Mouse (Mus musculus) liver (tissue): Measurements from ENCODE around the gene Timm17b.
"Not testable (repeated sequence)": the region's sequence is repeated elsewhere in the genome, so short reads cannot be mapped to it uniquely, and the experiment has no call there.

Experiments used
- DNase-seq: peaks from one replicate; pipeline ENCODE4 v3.0.0-alpha.2; 2020; ENCODE audit warnings: mixed read lengths

Gene Timm17b

DNA sequence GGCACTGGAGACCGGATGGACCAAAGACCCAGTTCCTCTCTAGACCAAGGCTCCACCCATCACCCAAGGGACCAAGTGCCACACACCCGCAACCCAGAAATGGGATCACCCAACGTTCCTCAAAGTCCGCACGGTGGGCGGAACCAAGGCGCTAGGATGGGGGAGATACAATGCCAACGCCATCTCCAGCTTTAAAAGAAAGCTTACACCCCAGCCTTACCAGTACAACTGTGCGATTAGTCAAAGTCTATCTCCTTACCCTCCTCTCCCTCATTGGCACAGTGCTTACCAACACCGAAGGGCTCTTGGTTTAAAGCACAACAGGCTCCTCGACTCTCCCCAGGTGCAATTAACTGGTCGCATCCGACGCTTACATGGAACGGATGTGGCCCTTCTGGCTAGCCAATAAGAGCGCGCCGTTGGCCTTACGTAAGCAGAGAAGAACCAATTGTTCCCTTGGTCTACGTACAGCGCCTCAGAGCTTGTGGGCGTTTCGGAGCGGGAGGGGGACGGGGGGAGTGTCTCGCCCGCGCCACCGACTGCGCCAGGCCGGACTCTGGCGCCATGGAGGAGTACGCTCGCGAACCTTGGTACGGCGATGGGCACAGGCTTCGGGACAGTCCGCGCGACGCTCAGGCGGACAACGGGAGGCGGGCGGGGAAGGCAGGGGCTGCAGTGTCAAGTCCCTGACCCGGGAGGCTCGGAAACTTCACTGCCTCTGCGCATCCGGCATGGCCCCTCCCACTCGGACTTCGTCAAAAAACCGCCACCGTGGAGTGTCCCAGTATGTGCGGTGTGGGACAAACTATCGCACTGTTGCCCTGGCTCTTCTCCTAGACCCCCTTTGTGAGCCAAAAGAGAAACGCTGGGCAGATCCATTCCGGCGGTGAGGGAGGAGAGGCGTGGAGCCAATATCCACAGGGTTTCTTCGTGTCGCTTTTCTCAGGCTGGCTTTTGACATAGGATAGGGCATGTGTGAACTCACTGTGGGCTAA is at the start of gene Timm17b, which contains the start of gene Pqbp1:
Timm17b (plus strand) TSS at position 478 of the 995 bp plus-strand sequence.
Pqbp1 (minus strand) TSS at position 390 of the 995 bp plus-strand sequence.
- peak; percentile 90 for DNase-seq

DNA sequence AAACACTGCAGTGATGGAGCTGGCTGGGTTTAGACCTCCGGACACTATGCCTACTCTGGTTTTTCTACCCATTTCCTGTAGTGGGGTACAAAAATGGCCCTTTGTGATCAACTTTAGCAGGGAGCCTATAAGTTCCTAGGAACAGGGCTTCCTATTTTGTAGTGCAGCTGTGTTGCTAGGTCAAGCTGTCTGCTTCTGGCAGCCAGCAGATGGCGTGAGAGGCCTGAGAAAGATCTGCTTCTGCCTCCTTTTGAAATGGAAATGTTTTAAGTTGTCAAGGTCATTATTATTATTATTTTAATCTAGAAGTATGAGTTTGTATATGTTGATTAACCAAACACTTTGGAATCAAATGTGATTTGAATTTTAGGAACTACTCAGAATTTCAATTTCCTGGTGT is 44.6 kb upstream of the Timm17b start:
- DNase-seq, result peak; percentile 42

DNA sequence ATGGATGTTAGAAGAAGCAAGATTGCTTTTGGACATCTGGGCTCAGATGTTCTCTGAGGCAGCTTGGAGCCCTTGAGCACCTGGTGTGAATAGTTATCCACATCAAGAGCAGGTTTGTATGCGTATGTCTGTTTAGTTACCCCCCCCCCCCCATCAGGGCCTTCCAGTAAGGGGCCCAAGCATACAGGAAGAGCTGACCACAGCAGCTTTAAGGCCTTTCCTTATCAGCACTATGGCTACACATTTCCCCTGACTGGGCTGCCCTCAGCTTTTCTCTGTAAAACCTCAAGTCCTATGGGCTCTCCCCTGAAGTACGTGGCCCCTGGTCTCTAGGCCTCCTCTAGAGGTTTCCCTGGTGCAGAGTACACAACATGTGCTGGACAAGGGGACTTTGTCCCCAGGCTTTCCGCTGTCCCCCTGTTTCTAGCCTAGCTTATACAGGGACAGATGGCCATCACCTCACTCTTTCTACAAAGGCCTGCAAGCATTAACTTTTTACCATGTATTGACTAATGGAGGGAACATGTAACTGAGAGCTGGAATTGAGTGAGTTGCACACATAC is 39.9 kb upstream of the Timm17b start:
- DNase-seq, result no peak

DNA sequence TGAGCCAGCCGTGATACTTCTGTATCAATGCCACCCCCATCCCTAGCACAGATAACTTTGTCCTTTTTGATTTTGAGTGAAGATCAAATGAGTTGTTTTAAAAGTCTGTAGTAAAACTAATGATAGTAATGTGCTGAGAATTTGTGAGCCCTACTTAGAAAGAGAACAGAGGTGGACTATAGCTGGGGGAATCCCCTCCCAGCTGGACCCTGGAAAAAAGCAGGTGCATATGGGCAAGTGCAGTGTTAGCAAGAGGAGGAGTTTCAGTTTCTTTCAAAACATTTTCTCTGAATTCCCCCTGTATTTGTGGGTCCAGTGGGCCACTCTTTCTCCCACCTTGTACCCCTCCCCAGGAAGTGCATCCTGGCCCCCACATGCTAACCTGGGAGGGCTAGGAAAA is 36.0 kb upstream of the Timm17b start:
- no peak for DNase-seq

DNA sequence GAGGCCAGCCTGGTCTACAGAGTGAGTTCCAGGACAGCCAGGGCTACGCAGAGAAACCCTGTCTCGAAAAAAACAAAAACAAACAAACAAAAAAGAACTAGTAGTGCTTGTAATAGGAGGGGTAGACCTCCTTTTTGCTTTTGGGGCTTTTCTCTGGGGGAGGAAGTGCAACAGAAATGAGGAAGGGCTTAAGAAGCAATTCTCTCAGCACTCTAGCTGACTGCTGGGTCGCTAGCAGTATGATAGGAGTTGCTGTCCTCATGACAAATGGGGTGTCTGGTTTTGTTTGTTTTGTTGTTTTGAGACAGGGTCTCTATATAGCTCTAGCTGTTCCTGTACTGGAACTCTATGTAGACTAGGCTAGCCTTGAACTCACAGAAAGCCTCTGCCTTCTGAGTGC is 34.6 kb upstream of the Timm17b start:
- DNase-seq, result no peak

DNA sequence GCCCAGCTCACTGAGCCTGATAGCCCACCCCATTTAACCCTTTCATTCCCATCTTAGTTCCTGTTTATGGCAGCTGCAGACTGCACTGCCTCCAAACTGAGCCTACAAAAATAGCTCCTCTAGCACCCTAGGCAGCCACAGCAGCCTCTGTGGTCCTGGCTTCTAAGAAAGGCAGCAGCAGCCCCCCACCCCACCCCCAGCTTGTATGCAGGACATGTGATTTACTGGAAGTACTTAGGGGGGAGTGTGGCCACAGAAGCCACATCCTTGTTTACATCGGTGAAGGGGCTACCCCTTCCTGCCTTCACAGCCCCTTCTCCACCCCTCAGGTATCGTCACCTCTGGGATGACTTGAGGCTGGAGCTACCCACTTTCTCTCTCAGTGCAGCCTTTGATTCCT is 33.8 kb upstream of the Timm17b start:
- DNase-seq, result no peak

DNA sequence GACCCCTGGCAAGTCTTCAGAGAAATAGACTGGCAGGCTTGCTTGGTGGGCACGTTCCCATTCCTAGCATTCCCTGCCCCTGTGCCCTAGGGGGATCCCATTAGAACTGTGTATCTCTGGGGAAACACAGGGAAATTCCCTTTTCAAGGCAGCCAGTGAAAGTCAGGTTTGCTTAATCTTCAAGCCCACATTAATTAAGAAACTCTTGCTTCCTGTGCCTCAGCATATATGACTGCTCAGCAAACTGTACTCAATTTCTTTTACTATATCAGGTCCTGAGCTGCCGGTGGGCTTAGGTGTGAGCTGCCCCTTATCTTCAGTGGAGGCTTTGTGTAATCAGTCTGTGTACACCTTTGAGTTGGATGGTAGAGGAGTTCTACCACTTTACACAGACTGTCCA is 33.4 kb upstream of the Timm17b start:
- no peak for DNase-seq

DNA sequence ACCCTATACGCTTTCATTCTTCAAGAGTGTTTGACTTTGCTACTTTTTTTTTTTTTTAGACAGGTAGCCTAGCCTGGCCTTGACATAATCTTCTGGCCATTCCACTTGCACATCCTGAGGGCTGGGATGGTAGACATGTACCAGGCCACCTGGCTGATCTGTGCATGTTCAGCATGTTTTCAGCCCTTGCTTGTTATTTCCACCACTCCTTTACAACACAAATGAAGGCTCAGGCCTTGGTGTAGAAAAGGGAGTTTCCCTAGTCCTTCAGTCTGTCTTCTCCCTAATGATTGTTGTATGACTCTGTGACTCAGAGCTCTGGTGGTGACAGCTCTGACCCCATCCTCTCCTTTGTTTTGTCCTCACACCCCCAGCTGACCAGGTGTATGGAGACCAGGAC is 32.0 kb upstream of the Timm17b start:
- no peak for DNase-seq

DNA sequence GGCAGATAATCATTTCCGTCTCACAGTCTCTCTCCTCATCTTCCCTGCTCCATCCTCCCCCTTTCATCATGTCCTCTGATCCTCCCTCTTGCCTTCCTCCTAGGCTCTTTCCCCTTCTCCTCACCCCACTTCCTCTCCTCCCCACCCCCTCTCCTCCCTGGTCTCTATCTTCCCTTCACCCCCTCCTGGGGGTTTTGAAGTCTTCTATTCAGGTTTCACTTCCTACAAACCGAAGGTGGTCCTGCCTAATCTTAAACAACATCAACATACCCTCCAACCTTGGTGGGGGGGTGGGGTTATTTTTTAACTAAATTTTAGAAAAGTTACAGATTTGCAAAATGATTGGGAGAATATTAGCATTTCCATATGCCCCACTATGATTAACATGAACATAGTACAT is 30.7 kb upstream of the Timm17b start:
- DNase-seq, result no peak

DNA sequence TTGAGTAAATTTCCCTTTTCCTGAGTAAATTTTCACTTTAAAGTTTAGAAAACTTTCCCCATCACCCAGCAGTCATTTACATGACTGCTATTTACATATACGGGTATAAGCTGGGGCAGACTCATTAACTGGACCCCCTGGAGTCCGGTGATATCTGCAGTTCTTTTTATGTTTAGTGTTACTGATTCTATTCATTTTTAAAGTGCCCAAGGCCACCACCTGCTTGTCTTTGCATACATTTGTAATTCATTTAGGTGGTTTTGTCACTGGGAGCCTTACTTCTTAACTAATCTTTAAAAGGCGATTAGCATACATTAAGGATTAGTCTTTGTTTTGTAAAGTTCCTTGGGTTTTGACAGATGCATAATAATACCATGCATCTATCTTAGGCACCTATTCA is 29.3 kb upstream of the Timm17b start:
- DNase-seq, result no peak

DNA sequence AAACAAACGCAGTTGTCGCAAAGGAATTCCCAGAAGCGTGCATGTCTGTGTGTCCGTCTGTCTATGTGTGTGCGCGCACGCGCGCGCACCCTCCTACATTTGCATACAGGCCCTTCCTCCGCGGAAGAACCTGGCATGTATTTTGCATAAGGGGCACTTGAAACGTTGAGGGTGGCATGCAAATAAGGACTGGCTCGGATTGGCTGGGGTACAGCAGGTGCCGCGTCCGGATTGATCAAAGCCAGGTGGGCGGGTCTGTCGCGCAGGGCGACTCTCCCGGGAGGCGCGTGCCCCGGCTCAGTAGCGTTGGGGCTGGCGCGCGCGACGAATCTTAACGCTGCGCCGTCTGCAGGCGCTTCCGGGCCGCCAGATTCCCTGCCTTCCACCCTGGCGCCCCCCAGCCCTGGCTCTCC is 21.1 kb upstream of the Timm17b start, which contains the start of gene Pim2:
Pim2 (plus strand) TSS at position 256 of the 413 bp plus-strand sequence.
- DNase-seq, result peak; percentile 86

DNA sequence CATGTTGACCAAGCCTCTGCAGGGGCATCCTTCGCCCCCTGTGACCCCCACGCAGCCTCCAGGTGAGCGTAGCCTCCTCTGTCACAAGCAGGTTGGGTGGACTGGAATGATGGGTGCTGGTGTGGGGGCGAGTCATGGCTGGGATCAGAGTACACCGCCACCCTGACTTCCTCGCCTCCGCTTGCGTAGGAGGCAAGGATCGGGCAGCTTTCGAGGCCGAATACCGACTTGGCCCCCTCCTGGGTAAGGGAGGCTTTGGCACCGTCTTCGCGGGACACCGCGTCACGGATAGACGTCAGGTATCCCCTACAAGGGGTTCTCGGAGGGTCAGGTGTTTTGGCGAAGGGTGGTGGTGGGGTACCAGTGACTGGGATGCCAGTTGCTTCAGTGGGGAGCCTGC is 20.7 kb upstream of the Timm17b start:
- no peak for DNase-seq

DNA sequence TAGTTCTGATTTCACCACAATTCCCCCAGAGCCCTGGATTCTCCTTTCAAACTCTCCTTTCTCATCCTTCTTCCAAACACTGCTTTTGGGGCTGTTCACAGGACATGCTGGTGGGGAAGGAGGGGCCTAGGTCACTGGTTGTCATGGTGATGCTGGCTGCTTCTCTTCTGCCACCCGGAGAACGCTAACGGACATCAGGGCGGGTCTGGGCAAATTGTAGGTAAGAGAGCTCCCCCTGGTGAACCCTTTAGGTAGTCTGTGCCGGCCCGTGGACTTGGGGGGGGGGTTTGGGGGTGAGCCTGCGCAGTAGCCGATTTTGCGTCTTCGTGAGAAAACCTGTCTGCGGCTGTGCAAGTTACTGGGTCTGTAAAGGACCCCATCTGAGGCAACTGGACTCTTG is 19.3 kb upstream of the Timm17b start:
- peak; percentile 58 for DNase-seq

DNA sequence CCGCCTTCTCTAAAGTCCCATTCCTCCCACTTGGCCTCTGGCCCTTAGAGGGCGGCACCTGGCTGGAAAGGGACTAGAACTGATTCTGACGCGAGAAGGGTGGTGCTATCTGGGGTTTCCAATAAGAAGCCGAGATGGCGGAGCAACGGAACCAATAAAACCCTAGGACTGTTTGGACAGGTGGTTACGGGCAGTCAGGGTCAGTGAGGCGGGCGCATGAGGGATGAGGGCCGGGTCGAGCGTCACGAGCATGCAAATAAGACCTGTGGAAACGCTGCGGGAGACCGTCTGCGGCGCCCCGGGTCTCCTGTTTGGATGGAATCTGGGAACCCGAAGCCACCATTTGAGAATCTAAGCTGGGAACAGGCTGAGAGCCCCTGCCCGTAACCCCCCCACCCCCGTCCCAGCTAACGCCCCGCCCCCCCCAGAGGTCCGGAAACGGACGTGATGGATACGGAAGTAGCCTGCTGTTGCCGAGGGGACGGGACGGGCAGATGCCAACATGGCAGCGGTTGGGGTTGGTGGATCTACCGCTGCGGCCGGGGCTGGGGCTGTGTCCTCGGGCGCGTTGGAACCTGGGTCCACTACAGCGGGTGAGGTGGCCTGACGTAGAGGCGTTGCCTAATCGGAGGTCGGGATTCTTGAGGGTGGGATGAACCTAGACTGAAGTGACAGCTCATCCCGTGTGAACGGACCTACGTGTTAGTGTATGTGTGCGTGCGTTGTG is 15.2 kb upstream of the Timm17b start, which contains the start of gene Slc35a2:
Slc35a2 (plus strand) TSS at position 188 of the 727 bp plus-strand sequence.
- DNase-seq, result peak; percentile 82

DNA sequence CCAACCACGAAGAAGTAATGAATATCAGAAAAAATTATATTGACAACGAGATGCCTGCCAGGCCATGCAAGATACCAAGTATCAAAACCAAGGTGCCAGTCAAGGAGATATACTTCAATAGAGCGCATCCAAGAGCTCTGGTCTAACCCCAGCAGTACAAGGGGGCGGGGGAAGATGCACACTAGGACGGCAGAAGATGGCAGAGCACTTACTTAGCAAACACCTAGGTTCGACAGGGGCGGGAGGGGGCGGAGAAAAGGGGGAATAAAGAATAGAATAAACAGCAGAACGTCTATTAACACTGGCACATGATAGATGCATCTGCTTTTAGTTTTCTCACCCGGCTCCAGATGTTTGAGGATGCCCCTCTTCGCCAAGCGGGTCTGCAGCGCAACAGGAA is 946 bp upstream of the Timm17b start:
- DNase-seq, result peak; percentile 31

DNA sequence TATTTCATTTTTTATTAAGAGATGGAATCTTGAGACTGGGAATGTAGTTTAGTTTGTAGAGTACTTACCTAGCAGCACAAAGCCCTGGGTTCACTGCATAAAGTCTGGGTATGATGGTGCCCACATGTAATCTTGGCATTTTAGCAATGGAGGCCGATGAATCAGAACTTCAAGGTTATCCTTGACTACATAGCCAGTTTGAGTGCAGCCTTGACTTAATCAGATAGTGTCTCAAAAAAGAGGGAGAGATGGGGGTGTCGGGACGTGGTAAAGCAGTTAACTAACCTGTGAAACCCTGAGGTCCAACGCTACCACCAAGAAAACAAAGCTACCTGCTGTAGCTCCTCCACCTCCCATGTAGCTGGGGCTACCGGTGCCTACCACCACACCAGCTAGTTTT is 5.3 kb downstream of the Timm17b start:
- no peak for DNase-seq

DNA sequence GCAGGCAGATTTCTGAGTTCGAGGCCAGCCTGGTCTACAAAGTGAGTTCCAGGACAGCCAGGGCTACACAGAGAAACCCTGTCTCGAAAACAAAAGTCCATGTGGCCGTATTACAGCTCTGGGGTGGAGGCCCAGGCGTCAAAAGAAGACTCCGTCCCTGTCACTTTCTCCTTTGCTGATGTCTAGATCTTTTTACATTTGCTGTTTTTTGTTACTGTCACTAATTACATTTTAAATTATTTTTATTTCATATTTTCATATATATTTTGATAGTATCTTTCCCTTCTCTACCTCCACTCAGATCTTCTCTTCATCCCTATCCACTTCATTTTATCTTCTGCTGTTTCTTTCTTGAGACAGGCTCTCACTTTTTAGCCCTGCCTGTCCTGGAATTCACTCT is 8.6 kb downstream of the Timm17b start, which contains the start of gene Gm10491:
Gm10491 (minus strand) TSS at position 101 of the 400 bp plus-strand sequence.
- no peak for DNase-seq

DNA sequence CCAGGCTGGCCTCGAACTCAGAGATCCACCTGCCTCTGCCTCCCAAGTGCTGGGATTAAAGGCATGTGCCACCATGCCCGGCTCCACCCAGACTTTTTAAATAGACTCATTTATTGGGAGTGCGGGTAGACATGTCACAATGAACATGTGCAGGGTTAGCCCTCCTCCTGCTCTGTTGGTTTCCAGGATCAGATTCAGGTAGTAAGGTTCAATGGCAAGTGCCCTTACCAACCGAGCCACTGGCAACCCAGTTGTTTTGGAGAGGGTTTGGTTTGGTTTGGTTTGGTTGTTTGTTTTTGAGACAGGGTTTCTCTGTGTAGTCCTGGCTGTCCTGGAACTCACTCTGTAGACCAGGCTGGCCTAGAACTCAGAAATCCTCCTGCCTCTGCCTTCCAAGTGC is 10.1 kb downstream of the Timm17b start, which contains the start of gene Gm10490:
Gm10490 (plus strand) TSS at position 301 of the 400 bp plus-strand sequence.
- DNase-seq, result not testable (repeated sequence)

DNA sequence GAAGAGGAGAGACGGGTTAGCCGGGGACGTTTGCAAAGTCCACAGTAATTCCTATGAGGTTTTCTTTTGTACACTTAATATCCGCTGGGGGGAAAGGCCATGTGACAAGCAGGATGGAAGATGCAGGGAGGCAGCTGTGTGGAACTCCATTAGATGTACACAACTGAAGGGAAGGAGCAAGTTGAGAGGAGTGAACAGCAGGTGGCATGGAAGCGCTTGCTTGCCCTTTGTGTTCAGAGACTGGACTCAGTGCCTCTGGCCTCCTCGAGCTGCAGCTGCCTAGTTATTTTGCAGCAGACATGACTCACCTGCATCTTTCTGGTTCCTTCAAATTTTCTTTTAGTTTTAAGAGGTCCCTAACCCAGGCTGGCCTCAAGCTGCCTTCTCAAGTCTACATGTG is 11.3 kb downstream of the Timm17b start:
- DNase-seq, result no peak

DNA sequence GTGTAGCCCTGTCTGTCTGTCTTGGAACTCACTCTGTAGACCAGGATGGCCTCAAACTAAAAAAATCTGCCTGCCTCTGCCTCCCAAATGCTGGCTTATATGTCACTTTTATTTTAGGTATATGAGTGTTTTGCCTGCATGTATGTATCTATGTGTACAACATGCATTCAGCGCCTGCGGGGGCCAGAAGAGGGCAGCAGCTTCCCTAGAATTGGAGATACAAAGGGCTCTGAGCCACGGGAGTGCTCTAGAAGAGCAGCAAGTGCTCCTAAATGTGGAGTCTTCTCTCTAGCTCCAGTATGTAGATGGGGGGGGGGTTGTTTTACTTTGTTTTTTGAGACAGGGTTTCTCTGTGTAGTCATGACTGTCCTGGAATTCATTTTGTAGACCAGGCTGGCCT is 16.5 kb downstream of the Timm17b start:
- DNase-seq, result not testable (repeated sequence)

DNA sequence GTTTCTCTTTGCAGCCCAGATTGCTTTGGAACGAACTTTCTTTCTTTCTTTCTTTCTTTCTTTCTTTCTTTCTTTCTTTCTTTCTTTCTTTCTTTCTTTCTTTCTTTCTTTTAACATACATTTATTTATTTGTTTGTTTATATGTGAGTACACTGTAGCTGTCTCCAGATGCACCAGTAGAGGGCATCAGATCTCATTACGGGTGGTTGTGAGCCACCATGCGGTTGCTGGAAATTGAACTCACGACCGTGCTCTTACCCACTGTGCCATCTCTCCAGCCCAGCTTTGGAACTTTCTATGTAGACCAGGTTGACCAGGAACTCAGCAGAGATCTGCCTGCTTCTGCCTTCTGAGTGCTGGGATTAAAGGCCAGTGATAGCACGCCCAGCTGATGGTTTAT is 18.8 kb downstream of the Timm17b start:
- DNase-seq, result not testable (repeated sequence)

DNA sequence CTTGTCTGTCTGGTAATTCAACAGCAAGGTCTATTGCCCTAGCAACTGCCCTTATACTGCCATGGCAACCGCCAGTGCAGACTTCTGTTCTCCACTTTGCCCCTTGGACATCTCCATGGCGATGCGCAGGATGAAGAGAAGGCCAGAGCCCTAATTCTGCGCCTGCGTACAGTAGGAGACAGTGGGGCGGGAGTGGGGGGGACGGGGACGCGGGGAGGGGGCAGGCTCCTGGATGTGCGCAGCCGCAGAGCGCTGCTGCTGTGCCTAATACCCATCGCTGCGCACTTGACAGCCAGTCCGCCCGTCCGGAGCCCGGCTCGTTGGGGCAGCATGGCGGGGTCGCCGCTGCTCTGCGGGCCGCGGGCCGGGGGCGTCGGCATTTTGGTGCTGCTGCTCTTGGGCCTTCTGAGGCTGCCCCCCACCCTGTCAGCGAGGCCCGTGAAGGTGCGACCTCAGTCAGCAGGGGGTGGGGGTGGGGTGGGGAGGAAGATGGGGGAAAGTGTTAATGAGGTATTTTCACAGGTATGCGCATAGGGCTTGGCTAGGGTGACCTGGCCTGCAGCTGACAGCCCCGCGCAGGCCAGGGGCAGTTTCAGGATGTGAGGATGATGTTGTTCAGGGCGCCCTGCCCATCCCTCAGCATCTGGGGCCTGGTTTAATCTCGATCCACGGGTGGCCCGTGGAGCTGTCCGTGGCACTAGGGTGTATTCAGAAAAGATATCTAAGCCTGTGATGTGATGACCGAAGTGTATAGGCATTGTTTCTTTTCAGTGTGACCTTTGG is 20.6 kb downstream of the Timm17b start, which contains the start of gene Pcsk1n:
Pcsk1n (plus strand) TSS at position 222 of the 783 bp plus-strand sequence.
- no peak for DNase-seq
